Mouse (Mus musculus): ENCODE data around the gene Tmem202. TPM values are rescaled to one million over a fixed set of nuclear protein-coding genes. Genes with fewer than 3 reads are reported as not detected.

Gene Tmem202
- 0.64 TPM in 1 of 2 replicates, not detected in the other for polyA plus RNA-seq (2012; ENCODE audit: low replicate concordance)

DNA sequence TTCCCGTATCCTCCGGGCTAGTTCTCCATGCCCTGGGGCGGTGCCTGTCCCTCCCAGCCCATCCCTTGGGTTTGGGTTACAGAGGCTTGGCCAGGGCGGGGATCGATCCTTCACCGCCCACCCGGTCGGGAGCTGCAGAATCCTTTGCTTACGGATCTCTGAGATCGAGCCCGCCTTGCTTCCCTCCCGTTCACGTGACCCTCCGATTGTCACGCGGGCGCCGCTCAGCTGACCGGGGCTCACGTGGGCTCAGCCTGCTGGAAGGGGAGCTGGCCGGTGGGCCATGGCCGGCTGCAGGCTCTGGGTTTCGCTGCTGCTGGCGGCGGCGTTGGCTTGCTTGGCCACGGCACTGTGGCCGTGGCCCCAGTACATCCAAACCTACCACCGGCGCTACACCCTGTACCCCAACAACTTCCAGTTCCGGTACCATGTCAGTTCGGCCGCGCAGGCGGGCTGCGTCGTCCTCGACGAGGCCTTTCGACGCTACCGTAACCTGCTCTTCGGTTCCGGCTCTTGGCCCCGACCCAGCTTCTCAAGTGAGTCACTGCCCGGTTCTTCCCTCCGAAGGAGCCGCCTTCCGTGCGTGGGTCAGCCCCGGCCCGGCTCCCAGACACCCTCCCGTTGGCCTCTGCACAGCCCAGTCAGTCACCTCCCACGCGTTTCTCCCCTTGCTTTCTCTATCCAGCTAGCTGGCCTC lies at the start of gene Tmem202, which contains the start of gene Hexa:
Gene Tmem202, minus strand, starts transcription at position 407 of the 697 bp plus-strand sequence.
Gene Hexa, plus strand, starts transcription at position 100 of the 697 bp plus-strand sequence.

DNA sequence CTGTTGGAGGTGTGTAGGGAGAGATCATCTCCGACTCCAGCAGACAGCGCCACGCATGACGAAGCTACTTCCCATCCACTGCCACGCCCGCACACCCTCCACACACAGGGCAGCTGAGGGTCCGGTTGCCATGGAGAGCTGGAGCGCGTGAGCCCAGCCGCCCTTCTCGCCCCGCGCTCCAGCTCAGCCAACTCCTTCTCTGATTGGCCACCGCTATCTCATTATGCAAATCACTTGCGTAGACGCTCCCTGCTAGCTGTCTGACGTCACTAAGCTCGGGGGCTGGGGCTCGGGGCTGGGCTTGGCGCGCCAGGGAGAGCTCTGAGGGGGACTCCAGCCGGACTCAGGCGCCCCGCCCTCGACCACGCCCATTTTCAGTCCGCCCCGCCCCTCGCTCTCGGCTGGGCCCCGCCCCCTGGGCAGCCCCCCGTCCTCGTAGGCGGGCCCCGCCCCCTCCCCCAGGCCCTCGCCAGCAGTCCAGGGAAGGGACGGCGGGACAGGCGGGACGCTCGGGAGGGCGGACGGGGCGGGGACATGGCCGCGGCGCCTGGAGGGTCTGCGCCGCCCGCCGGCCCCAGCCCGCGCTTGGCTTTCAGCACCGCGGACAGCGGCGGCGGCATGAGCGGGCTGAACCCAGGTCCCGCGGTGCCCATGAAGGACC lies 38.3 kb upstream of the Tmem202 start, which contains the start of gene Celf6:
Gene Celf6, plus strand, starts transcription at position 74 of the 661 bp plus-strand sequence.

DNA sequence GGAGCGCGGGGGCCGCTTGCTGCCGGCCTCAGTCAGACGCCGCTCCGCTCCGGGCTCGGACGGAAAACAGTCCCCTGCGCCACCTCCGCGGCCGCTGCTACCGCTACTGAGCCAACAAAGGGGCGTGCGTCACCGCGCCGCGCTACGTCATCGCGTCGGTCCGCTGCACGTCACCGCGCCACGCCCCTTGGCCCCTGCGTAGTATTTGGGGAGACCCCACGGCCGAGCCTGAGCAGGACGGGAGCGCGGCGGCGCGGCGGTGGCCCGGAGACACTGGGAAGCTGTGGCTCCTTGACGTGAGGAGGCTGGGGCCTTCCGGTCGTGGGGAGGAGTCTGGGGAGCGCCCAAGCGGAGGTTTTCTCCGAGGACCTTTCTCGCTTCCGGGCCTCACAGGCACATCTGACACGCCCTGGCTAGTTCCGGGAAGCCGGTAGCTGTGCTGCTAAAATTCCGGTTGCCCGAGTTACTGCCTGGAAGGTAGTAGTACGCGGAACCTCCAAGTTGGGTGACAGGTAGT lies 53.0 kb downstream of the Tmem202 start, which contains the start of gene Arih1:
Gene Arih1, minus strand, starts transcription at position 70 of the 517 bp plus-strand sequence.

Other genes starting within 250 kb of the Tmem202 start
- gene Adpgk, start 248.3 kb downstream of the Tmem202 start, polyA plus RNA-seq (2012; ENCODE audit: low replicate concordance): 6.3 and 11.6 TPM in 2 replicates
- 0.14 and 0.28 TPM in 2 replicates for gene Bbs4, start 186.3 kb downstream of the Tmem202 start, polyA plus RNA-seq (2012; ENCODE audit: low replicate concordance)
- gene Arih1, start 53.2 kb downstream of the Tmem202 start, polyA plus RNA-seq (2012; ENCODE audit: low replicate concordance): 24.5 and 46.6 TPM in 2 replicates
- gene Hexa, start 307 bp downstream of the Tmem202 start, polyA plus RNA-seq (2012; ENCODE audit: low replicate concordance): 26.6 and 30.9 TPM in 2 replicates
- 0.12 TPM in 1 of 2 replicates, not detected in the other for gene Celf6, start 38.1 kb upstream of the Tmem202 start, polyA plus RNA-seq (2012; ENCODE audit: low replicate concordance)
- 9.5 and 12.6 TPM in 2 replicates for gene Parp6, start 77.4 kb upstream of the Tmem202 start, polyA plus RNA-seq (2012; ENCODE audit: low replicate concordance)
- 65.5 and 110 TPM in 2 replicates for gene Pkm, start 116.5 kb upstream of the Tmem202 start, polyA plus RNA-seq (2012; ENCODE audit: low replicate concordance)
- gene Gramd2, start 140.3 kb upstream of the Tmem202 start, polyA plus RNA-seq (2012; ENCODE audit: low replicate concordance): 0.16 TPM in 1 of 2 replicates, not detected in the other
- gene Senp8, start 210.9 kb upstream of the Tmem202 start, polyA plus RNA-seq (2012; ENCODE audit: low replicate concordance): 0.36 TPM in 1 of 2 replicates, not detected in the other
- gene Myo9a, start 211.0 kb upstream of the Tmem202 start, polyA plus RNA-seq (2012; ENCODE audit: low replicate concordance): 2.0 and 2.1 TPM in 2 replicates